Mouse (Mus musculus) MEL (cell line): ENCODE data around the gene Ptprn. TPM values are rescaled to one million over a fixed set of nuclear protein-coding genes. Genes with fewer than 3 reads are reported as not detected.
A peak's percentile ranks its signal among the peaks of the same experiment; 100 is the strongest.

ENCODE experiments used
- DNase-seq: peaks from one replicate; pipeline ENCODE4 v3.0.0; 2011; ENCODE audit warnings: low read depth, low spot score
- H3K27ac ChIP-seq: 2 replicates; pipeline ENCODE4 v1.5.1; 2012; ENCODE audit warnings: low read depth, mild to moderate bottlenecking, control low read depth, low read length, moderate library complexity; ENCODE audit not compliant: control insufficient read depth
- H3K27me3 ChIP-seq, 2 experiments: fragments of 150-350 bp in 1 of 2; sonication (generic) in 1 of 2; 2 replicates each; pipeline ENCODE4 v1.6.1; 2012; ENCODE audit warnings: low read length in 2 of 2, mild to moderate bottlenecking in 2 of 2, improper control_type of control experiment in 1 of 2, moderate library complexity in 1 of 2; ENCODE audit not compliant: insufficient read depth in 2 of 2, control insufficient read depth in 1 of 2
- H3K36me3 ChIP-seq, 2 experiments: 2 replicates each; pipeline ENCODE4 v1.6.1; 2012 to 2014; ENCODE audit warnings: low read length in 2 of 2, improper control_type of control experiment in 1 of 2, inconsistent platforms in 1 of 2, mild to moderate bottlenecking in 1 of 2; ENCODE audit not compliant: insufficient read depth in 2 of 2, control insufficient read depth in 1 of 2
- H3K4me1 ChIP-seq, 2 experiments: fragments of 150-350 bp in 1 of 2; sonication (generic) in 1 of 2; 2 replicates each; pipeline ENCODE4 v1.6.1; 2012; ENCODE audit warnings: low read length in 2 of 2, improper control_type of control experiment in 1 of 2, mild to moderate bottlenecking in 1 of 2; ENCODE audit not compliant: insufficient read depth in 2 of 2, control insufficient read depth in 1 of 2
- H3K4me3 ChIP-seq, 2 experiments: fragments of 150-350 bp in 1 of 2; sonication (generic) in 1 of 2; 2 replicates each; pipeline ENCODE4 v1.5.1; 2012; ENCODE audit warnings: low read depth in 2 of 2, low read length in 2 of 2, mild to moderate bottlenecking in 2 of 2, moderate library complexity in 2 of 2, control low read depth in 1 of 2, improper control_type of control experiment in 1 of 2; ENCODE audit not compliant: control insufficient read depth in 1 of 2, insufficient read depth in 1 of 2
- H3K79me2 ChIP-seq: 2 replicates; pipeline ENCODE4 v1.6.1; 2012; ENCODE audit warnings: mild to moderate bottlenecking, low read length, moderate library complexity; ENCODE audit not compliant: control insufficient read depth, poor library complexity, insufficient read depth
- H3K9ac ChIP-seq: 2 replicates; pipeline ENCODE4 v1.6.1; 2012; ENCODE audit warnings: low read depth, mild to moderate bottlenecking, control low read depth, low read length, moderate library complexity; ENCODE audit not compliant: control insufficient read depth, poor library complexity, severe bottlenecking
- H3K9me3 ChIP-seq: fragments of 150-350 bp; sonication (generic); replicated peaks from 2 replicates; pipeline ENCODE4 v1.6.1; 2012; ENCODE audit warnings: mild to moderate bottlenecking, low read length, improper control_type of control experiment, moderate library complexity; ENCODE audit not compliant: insufficient read depth
- BHLHE40 ChIP-seq: IDR thresholded peaks from 2 replicates; pipeline ENCODE4 v1.6.1; 2012; ENCODE audit warnings: low read depth, mild to moderate bottlenecking, inconsistent platforms, low read length, improper control_type of control experiment, borderline replicate concordance
- CHD1 ChIP-seq: IDR thresholded peaks from 2 replicates; pipeline ENCODE4 v1.6.1; 2012; ENCODE audit warnings: low read depth, mild to moderate bottlenecking, inconsistent platforms, low read length, improper control_type of control experiment
- CHD2 ChIP-seq: IDR thresholded peaks from 2 replicates; pipeline ENCODE4 v1.6.1; 2011; ENCODE audit warnings: low read length, improper control_type of control experiment
- E2F4 ChIP-seq: IDR thresholded peaks from 2 replicates; pipeline ENCODE4 v1.6.1; 2011; ENCODE audit warnings: low read depth, low read length, improper control_type of control experiment, borderline replicate concordance
- EP300 ChIP-seq, 2 experiments: IDR thresholded peaks; 2 replicates each; pipeline ENCODE4 v1.6.1; 2011; ENCODE audit warnings: improper control_type of control experiment in 2 of 2, low read length in 2 of 2, low read depth in 1 of 2, mild to moderate bottlenecking in 1 of 2
- ETS1 ChIP-seq: IDR thresholded peaks from 2 replicates; pipeline ENCODE4 v1.6.1; 2012; ENCODE audit warnings: low read depth, mild to moderate bottlenecking, inconsistent platforms, low read length, improper control_type of control experiment, moderate library complexity
- GABPA ChIP-seq: IDR thresholded peaks from 2 replicates; pipeline ENCODE4 v1.6.1; 2012; ENCODE audit warnings: low read depth, mild to moderate bottlenecking, inconsistent platforms, low read length, improper control_type of control experiment, moderate library complexity
- GATA1 ChIP-seq: IDR thresholded peaks from 2 replicates; pipeline ENCODE4 v1.6.1; 2011; ENCODE audit warnings: low read depth, low read length, improper control_type of control experiment
- HCFC1 ChIP-seq: IDR thresholded peaks from 2 replicates; pipeline ENCODE4 v1.6.1; 2012; ENCODE audit warnings: low read depth, mild to moderate bottlenecking, inconsistent platforms, low read length, improper control_type of control experiment, moderate library complexity
- KAT2A ChIP-seq: conservative IDR thresholded peaks from 2 replicates; pipeline ENCODE4 v1.6.1; 2012; ENCODE audit warnings: low read depth, low read length, improper control_type of control experiment, inconsistent platforms
- MAX ChIP-seq: IDR thresholded peaks from 2 replicates; pipeline ENCODE4 v1.6.1; 2011; ENCODE audit warnings: low read length, improper control_type of control experiment
- MAZ ChIP-seq: IDR thresholded peaks from 2 replicates; pipeline ENCODE4 v1.6.1; 2012; ENCODE audit warnings: low read depth, mild to moderate bottlenecking, inconsistent platforms, low read length, improper control_type of control experiment
- MYB ChIP-seq: IDR thresholded peaks from 2 replicates; pipeline ENCODE4 v1.6.1; 2011; ENCODE audit warnings: mild to moderate bottlenecking, low read depth, low read length, improper control_type of control experiment
- MYC ChIP-seq: IDR thresholded peaks from 2 replicates; pipeline ENCODE4 v1.6.1; 2011; ENCODE audit warnings: low read depth, mild to moderate bottlenecking, low read length, improper control_type of control experiment, moderate library complexity
- POLR2AphosphoS5 ChIP-seq: IDR thresholded peaks from 2 replicates; pipeline ENCODE4 v1.6.1; 2012; ENCODE audit warnings: low read depth, borderline replicate concordance, mild to moderate bottlenecking, inconsistent platforms, low read length, moderate library complexity, mixed read lengths
- RAD21 ChIP-seq: IDR thresholded peaks from 2 replicates; pipeline ENCODE4 v1.6.1; 2011; ENCODE audit warnings: mild to moderate bottlenecking, low read depth, low read length, improper control_type of control experiment
- RCOR1 ChIP-seq: IDR thresholded peaks from 2 replicates; pipeline ENCODE4 v1.6.1; 2012; ENCODE audit warnings: low read depth, mild to moderate bottlenecking, inconsistent platforms, low read length, improper control_type of control experiment
- SIN3A ChIP-seq: IDR thresholded peaks from 2 replicates; pipeline ENCODE4 v1.6.1; 2012; ENCODE audit warnings: low read length, improper control_type of control experiment, inconsistent platforms
- SMC3 ChIP-seq: IDR thresholded peaks from 2 replicates; pipeline ENCODE4 v1.6.1; 2011; ENCODE audit warnings: low read depth, low read length, improper control_type of control experiment
- TBP ChIP-seq: IDR thresholded peaks from 2 replicates; pipeline ENCODE4 v1.8.0; 2011; ENCODE audit warnings: low read depth, low read length, improper control_type of control experiment
- TCF12 ChIP-seq: IDR thresholded peaks from 2 replicates; pipeline ENCODE4 v1.6.1; 2014; ENCODE audit warnings: low read depth, mild to moderate bottlenecking, inconsistent platforms, low read length, improper control_type of control experiment, moderate library complexity
- UBTF ChIP-seq: IDR thresholded peaks from 2 replicates; pipeline ENCODE4 v1.6.1; 2012; ENCODE audit warnings: low read depth, mild to moderate bottlenecking, inconsistent platforms, low read length, improper control_type of control experiment, moderate library complexity, borderline replicate concordance; ENCODE audit not compliant: insufficient read depth
- ZKSCAN1 ChIP-seq: IDR thresholded peaks from 2 replicates; pipeline ENCODE4 v1.6.1; 2012; ENCODE audit warnings: low read depth, mild to moderate bottlenecking, inconsistent platforms, low read length, improper control_type of control experiment, moderate library complexity
- ZMIZ1 ChIP-seq: IDR thresholded peaks from 2 replicates; pipeline ENCODE4 v1.6.1; 2012; ENCODE audit warnings: low read depth, mild to moderate bottlenecking, inconsistent platforms, low read length, improper control_type of control experiment, moderate library complexity
- polyA plus RNA-seq, 2 experiments: library from polyadenylated mRNA; stranded (reverse) in 1 of 2; unstranded in 1 of 2; fragments of >175 nt in 1 of 2; fragments of >200 nt in 1 of 2; gene quantifications; 2 replicates each; pipeline versions ENCODE4 v1.2.1 to v1.2.4; 2012; ENCODE audit warnings: low replicate concordance in 2 of 2, low read depth in 1 of 2; ENCODE audit not compliant: insufficient read length in 2 of 2, insufficient read depth in 1 of 2, missing spikeins in 1 of 2
- total RNA-seq: library from RNA; depleted of rRNA; stranded (reverse); fragments of 300-350 nt; gene quantifications from 2 replicates; pipeline ENCODE4 v1.2.3, GENCODE M21; 2012

Ptprn gene
- total and polyA plus RNA-seq, 3 experiments, result 0.13 TPM; not detected in 2

GRCm38 (mm10) chr1:75231224-75231623, 33.1 kb downstream of the Ptprn start:
- DNase-seq, result no peak
- Histone ChIP-seq H3K4me1 (peaks cover 25 to 51% of the 10 kb centered on the region in 2 experiments), H3K79me2 (no peaks in the 10 kb centered on the region; the same call in 1 of the 2 replicates), H3K9ac (no peak overlapping the region), H3K27ac (no peak overlapping the region), H3K27me3 (no peaks in the 10 kb centered on the region), H3K9me3 (no peaks in the 10 kb centered on the region), H3K36me3 (peaks cover 0 to 46% of the 10 kb centered on the region in 2 experiments; a peak in 2 of 4 replicates), H3K4me3 (no peak overlapping the region)
- TF ChIP-seq UBTF (no peak), KAT2A (no peak), EP300 (IDR thresholded peaks at IDR 0.05; ENCODE audit: low read depth in 1 of 2, low read length in 2 of 2) (no peak), CHD1 (no peak)

GRCm38 (mm10) chr1:75230335-75230994, 33.8 kb downstream of the Ptprn start:
- H3K9ac ChIP-seq, result no peak overlapping the region
- TF ChIP-seq MYB (no peak), E2F4 (no peak), GATA1 (peak; percentile 86), KAT2A (no peak), RCOR1 (peak; percentile 47; the same call in 1 of the 2 replicates), TCF12 (0 out of 2 replicates have a peak, but pooled peaks have one; percentile 18), BHLHE40 (no peak), EP300 (IDR thresholded peaks at IDR 0.05; ENCODE audit: low read depth in 1 of 2, low read length in 2 of 2) (peak; percentile 19 to 75; a peak in 2 of 4 replicates), MAZ (no peak), SIN3A (0 out of 2 replicates have a peak, but pooled peaks have one; percentile 27), ETS1 (peak; percentile 53)
- H3K27me3 ChIP-seq, result no peaks in the 10 kb centered on the region
- no peaks in the 10 kb centered on the region for H3K9me3 ChIP-seq
- H3K27ac ChIP-seq, result no peak overlapping the region
- no peaks in the 10 kb centered on the region for H3K79me2 ChIP-seq
- H3K36me3 ChIP-seq, result peaks cover 0 to 47% of the 10 kb centered on the region in 2 experiments; a peak in 2 of 4 replicates
- H3K4me1 ChIP-seq, result peaks cover 28 to 55% of the 10 kb centered on the region in 2 experiments
- H3K4me3 ChIP-seq, result no peak overlapping the region
- peak; percentile 75 for DNase-seq

GRCm38 (mm10) chr1:75229158-75229557, 35.1 kb downstream of the Ptprn start:
- Histone ChIP-seq H3K4me3 (no peak overlapping the region), H3K4me1 (peaks cover 28 to 60% of the 10 kb centered on the region in 2 experiments), H3K79me2 (no peaks in the 10 kb centered on the region), H3K27me3 (no peaks in the 10 kb centered on the region), H3K36me3 (peaks cover 0 to 51% of the 10 kb centered on the region in 2 experiments; a peak in 2 of 4 replicates), H3K27ac (peak overlapping the region; percentile 36), H3K9me3 (no peaks in the 10 kb centered on the region), H3K9ac (no peak overlapping the region)
- DNase-seq, result peak; percentile 92
- no peak for TF ChIP-seq TBP
- no peak for TF ChIP-seq ZMIZ1
- TF ChIP-seq CHD2, result no peak
- no peak for TF ChIP-seq MAX
- TF ChIP-seq TCF12, result peak; percentile 90
- peak; percentile 71; the same call in 1 of the 2 replicates for TF ChIP-seq SIN3A
- TF ChIP-seq SMC3, result no peak
- peak; percentile 88 to 91 for TF ChIP-seq EP300 (IDR thresholded peaks at IDR 0.05; ENCODE audit: low read depth in 1 of 2, low read length in 2 of 2)
- no peak for TF ChIP-seq RAD21
- TF ChIP-seq GABPA, result no peak
- 0 out of 2 replicates have a peak, but pooled peaks have one; percentile 45 for TF ChIP-seq HCFC1
- TF ChIP-seq MYC, result no peak
- no peak for TF ChIP-seq POLR2AphosphoS5
- TF ChIP-seq ZKSCAN1, result no peak
- TF ChIP-seq CHD1, result no peak
- TF ChIP-seq ETS1, result peak; percentile 90
